Mouse (Mus musculus) neural tube, embryonic 11.5 days (tissue): ENCODE data around the gene Pheta1. TPM values are rescaled to one million over a fixed set of nuclear protein-coding genes. Genes with fewer than 3 reads are reported as not detected.
"Not testable (repeated sequence)": the region's sequence is repeated elsewhere in the genome, so short reads cannot be mapped to it uniquely, and the experiment has no call there.

Source experiments
- ATAC-seq: fragments of 200-750 bp; cut with Nextera tagmentation; 2 replicates; pipeline ENCODE4 v1.8.0; 2017; ENCODE audit warnings: moderate number of reproducible peaks, mild to moderate bottlenecking, moderate TSS enrichment, moderate library complexity; ENCODE audit not compliant: insufficient read depth, low FRiP score, low TSS enrichment
- DNase-seq: peaks from one replicate; pipeline ENCODE4 v3.0.0-alpha.2; 2015; ENCODE audit warnings: low spot score
- H3K27ac ChIP-seq: fragments of 300-500 bp; sonication (generic); 2 replicates; pipeline ENCODE4 v1.5.1; 2014; ENCODE audit warnings: low read depth, mild to moderate bottlenecking, low read length
- H3K27me3 ChIP-seq: fragments of 300-500 bp; sonication (generic); 2 replicates; pipeline ENCODE4 v1.6.1; 2014; ENCODE audit warnings: mild to moderate bottlenecking, low read length, mixed read lengths; ENCODE audit not compliant: control insufficient read depth, insufficient read depth
- H3K36me3 ChIP-seq: fragments of 300-500 bp; sonication (generic); 2 replicates; pipeline ENCODE4 v1.6.1; 2014; ENCODE audit warnings: mild to moderate bottlenecking, low read length, moderate library complexity, mixed read lengths; ENCODE audit not compliant: control insufficient read depth, insufficient read depth
- H3K4me1 ChIP-seq: fragments of 300-500 bp; sonication (generic); 2 replicates; pipeline ENCODE4 v1.6.1; 2014; ENCODE audit warnings: low read length, mixed read lengths; ENCODE audit not compliant: control insufficient read depth, insufficient read depth
- H3K4me2 ChIP-seq: fragments of 300-500 bp; sonication (generic); 2 replicates; pipeline ENCODE4 v1.6.1; 2014; ENCODE audit warnings: low read depth, mild to moderate bottlenecking, moderate library complexity
- H3K4me3 ChIP-seq: fragments of 300-500 bp; sonication (generic); 2 replicates; pipeline ENCODE4 v1.5.1; 2014; ENCODE audit warnings: low read depth, low read length
- H3K9ac ChIP-seq: fragments of 300-500 bp; sonication (generic); 2 replicates; pipeline ENCODE4 v1.6.1; 2014; ENCODE audit warnings: mild to moderate bottlenecking, low read length
- H3K9me3 ChIP-seq: fragments of 300-500 bp; sonication (generic); 2 replicates; pipeline ENCODE4 v1.6.1; 2016; ENCODE audit warnings: low read length; ENCODE audit not compliant: control insufficient read depth
- WGBS: fragments of 180-500 bp; shearing (Covaris S2); extraction: QIAGEN DNeasy Blood & Tissue Kit; methylation state at CpG from one replicate; pipeline ENCODE4 v1.1.7; 2014; 5-methylcytosine and 5-hydroxymethylcytosine counted together
- polyA plus RNA-seq: library from polyadenylated mRNA; unstranded; fragments of >200 nt; fragmentation: Nextera tagmentation; extraction: Ambion mirVana; gene quantifications from 2 replicates; pipeline ENCODE4 v1.2.1, GENCODE M21; 2014

Gene Pheta1
- polyA plus RNA-seq, 1 experiment from 2014 or later, result 32.3 TPM

DNA sequence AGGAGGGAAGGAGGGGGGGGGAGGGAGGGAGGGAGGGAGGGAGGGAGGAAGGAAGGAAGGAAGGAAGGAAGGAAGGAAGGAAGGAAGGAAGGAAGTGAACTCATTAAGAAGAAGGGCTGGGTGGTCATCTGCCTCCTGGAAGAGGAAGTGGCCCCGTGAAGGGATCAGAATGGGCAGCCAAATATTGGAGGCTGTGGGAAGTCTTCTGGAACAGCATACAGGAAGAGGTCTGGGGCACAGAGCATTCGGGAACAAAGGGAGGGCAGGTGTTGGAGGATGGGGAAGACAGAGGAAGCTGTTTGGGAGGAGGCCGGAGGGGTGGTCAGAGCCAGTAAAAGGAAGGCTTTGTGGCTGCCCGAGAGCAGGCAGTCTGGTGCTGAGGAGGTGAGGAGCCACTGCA is 3.4 kb upstream of the Pheta1 start:
- peaks cover 27% of the 10 kb centered on the region for H3K27me3 ChIP-seq
- WGBS, result 51% methylated on average over 4 of the region's 4 CpGs
- H3K4me3 ChIP-seq, result no peak overlapping the region
- ATAC-seq (no peak), DNase-seq (no peak)
- no peaks in the 10 kb centered on the region for H3K9me3 ChIP-seq
- no peak overlapping the region for H3K9ac ChIP-seq
- H3K36me3 ChIP-seq, result no peaks in the 10 kb centered on the region
- no peak overlapping the region for H3K27ac ChIP-seq
- H3K4me1 ChIP-seq, result peaks cover 11% of the 10 kb centered on the region
- H3K4me2 ChIP-seq, result no peak overlapping the region

DNA sequence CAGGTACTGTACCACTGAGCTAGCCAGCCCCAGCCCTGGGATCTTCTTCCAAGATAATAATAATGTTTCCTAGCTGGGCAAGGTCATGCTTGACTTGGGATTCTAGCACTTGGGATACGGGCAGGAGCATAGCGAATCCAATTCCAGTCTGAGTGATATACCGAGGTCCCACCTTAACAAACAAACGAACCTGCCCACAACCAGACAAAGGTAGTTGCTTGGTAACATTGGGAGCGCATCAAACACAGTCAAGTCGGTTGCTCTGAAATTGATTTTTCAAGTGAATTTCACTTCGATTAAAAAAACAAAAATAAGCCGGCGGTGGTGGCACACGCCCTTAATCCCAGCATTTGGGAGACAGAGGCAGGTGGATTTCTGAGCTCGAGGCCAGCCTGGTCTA is 2.5 kb upstream of the Pheta1 start:
- Histone ChIP-seq H3K9me3 (no peaks in the 10 kb centered on the region), H3K27ac (no peak overlapping the region), H3K9ac (no peak overlapping the region), H3K27me3 (peaks cover 27% of the 10 kb centered on the region), H3K36me3 (no peaks in the 10 kb centered on the region), H3K4me1 (peaks cover 15% of the 10 kb centered on the region), H3K4me3 (no peak overlapping the region), H3K4me2 (no peak overlapping the region)
- ATAC-seq (no peak), DNase-seq (no peak)
- whole genome bisulfite sequencing, result 88% methylated on average over 11 of the region's 11 CpGs

GRCm38 (mm10) chr5:121847269-121847668 is 1.5 kb upstream of the Pheta1 start:
- H3K36me3 ChIP-seq, H3K9ac ChIP-seq, DNase-seq, H3K4me3 ChIP-seq, H3K9me3 ChIP-seq, H3K4me2 ChIP-seq, ATAC-seq, H3K27ac ChIP-seq: not testable (repeated sequence)
- Histone ChIP-seq H3K27me3 (peaks cover 20% of the 10 kb centered on the region), H3K4me1 (peaks cover 15% of the 10 kb centered on the region)
- WGBS, result 85% methylated on average over 3 of the region's 3 CpGs

GRCm38 (mm10) chr5:121848035-121848519 is 707 bp upstream of the Pheta1 start:
- peaks cover 12% of the 10 kb centered on the region for H3K4me1 ChIP-seq
- under 1% methylated on average over 17 of the region's 17 CpGs for WGBS
- ATAC-seq, result peak; percentile 18; the same call in 1 of the 2 replicates

GRCm38 (mm10) chr5:121849478-121850349 is 930 bp downstream of the Pheta1 start:
- ATAC-seq, result no peak
- peaks cover 12% of the 10 kb centered on the region for H3K4me1 ChIP-seq
- no peak for DNase-seq
- H3K9ac ChIP-seq, result peak overlapping the region; percentile 86
- H3K4me3 ChIP-seq, result peak overlapping the region; percentile 92
- no peaks in the 10 kb centered on the region for H3K9me3 ChIP-seq
- peaks cover 4% of the 10 kb centered on the region; the same call in 1 of the 2 replicates for H3K27me3 ChIP-seq
- WGBS, result 47% methylated on average over 20 of the region's 20 CpGs
- no peak overlapping the region for H3K27ac ChIP-seq
- H3K36me3 ChIP-seq, result peaks cover 20% of the 10 kb centered on the region
- peak overlapping the region; percentile 64 for H3K4me2 ChIP-seq

More at GRCm38 (mm10) chr5:121848035-121848519, 707 bp upstream of the Pheta1 start:
- Histone ChIP-seq H3K36me3 (peaks cover 11% of the 10 kb centered on the region), H3K27ac (no peak overlapping the region), H3K9ac (peak overlapping the region; percentile 11), H3K4me2 (peak overlapping the region; percentile 49), H3K27me3 (peaks cover 16% of the 10 kb centered on the region), H3K4me3 (peak overlapping the region; percentile 92), H3K9me3 (no peaks in the 10 kb centered on the region)
- peak; percentile 68 for DNase-seq

DNA sequence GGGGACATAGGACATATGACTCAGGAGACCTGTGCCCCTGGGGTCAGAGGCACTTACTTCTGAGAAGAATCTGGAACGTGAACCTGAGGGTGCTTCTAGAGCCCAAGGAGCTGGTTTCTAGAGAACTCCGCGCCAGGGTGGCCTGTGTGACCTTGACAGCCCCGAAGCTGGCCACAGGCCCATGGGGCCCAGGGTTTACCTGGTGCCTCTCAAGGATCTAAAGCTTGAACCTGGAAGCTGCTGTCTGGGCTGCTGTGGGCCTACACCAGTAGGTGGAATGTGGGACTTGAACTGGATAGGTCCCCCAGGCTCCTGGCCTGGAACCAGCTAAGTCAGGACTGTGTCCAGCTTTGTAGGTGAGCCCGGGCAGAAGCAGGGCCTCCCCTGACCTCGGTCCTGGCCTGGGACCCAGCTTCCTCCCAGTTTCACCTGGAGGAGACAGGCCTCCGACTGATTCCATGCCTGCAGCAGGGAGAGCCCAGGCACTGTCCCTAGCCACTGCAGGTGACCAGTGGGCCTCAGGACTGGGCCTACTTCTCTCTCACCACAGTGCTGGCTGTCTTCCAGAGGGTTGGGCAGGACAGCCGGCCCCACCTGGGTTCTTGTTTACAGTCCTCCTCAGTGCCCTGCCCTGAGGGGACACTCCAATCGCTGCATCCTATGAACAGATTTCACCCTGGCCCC is 4.7 kb downstream of the Pheta1 start:
- Histone ChIP-seq H3K9ac (no peak overlapping the region), H3K27me3 (no peaks in the 10 kb centered on the region), H3K4me3 (no peak overlapping the region), H3K9me3 (no peaks in the 10 kb centered on the region), H3K27ac (no peak overlapping the region), H3K4me2 (no peak overlapping the region), H3K36me3 (peaks cover 20% of the 10 kb centered on the region), H3K4me1 (peaks cover 12% of the 10 kb centered on the region)
- 85% methylated on average over 9 of the region's 9 CpGs for WGBS
- no peak for DNase-seq
- no peak for ATAC-seq

DNA sequence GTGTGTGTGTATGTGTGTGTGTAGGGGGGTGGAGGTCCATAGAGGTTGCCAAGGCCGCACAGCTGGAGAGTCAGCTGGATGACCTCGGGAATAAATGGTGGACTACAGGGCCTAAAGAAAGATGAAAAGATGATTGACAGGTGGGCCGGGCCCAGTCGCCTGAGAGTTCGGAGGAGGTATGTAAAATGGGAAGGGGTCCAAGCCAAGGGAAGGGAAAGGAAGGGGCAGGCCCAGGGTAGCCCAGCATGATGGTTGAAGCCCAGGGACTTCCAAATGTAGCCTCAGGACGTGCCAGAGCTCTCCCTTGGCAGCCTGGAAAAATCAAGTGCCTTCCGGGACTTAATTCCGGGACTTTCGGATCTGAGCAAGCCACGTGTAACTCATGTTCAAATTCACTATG is 6.0 kb downstream of the Pheta1 start:
- ATAC-seq (no peak), DNase-seq (no peak)
- Histone ChIP-seq H3K4me3 (no peak overlapping the region), H3K27ac (no peak overlapping the region), H3K9me3 (no peaks in the 10 kb centered on the region), H3K36me3 (peaks cover 20% of the 10 kb centered on the region), H3K9ac (no peak overlapping the region), H3K4me2 (no peak overlapping the region), H3K4me1 (peaks cover 9% of the 10 kb centered on the region), H3K27me3 (no peaks in the 10 kb centered on the region)
- WGBS, result 88% methylated on average over 10 of the region's 10 CpGs

- DNase-seq, result no peak
- peaks cover 24% of the 10 kb centered on the region for H3K36me3 ChIP-seq
- H3K27ac ChIP-seq, result no peak overlapping the region
- WGBS, result 84% methylated on average over 11 of the region's 11 CpGs
- H3K9me3 ChIP-seq, result 0 out of 2 replicates have a peak, but pooled peaks cover 3% of the 10 kb centered on the region
- H3K9ac ChIP-seq, result no peak overlapping the region
- H3K4me1 ChIP-seq, result no peaks in the 10 kb centered on the region
- H3K4me3 ChIP-seq, result no peak overlapping the region
- no peak for ATAC-seq
- H3K4me2 ChIP-seq, result no peak overlapping the region
- H3K27me3 ChIP-seq, result no peaks in the 10 kb centered on the region
These were observed 8.0 kb downstream of the Pheta1 start for GRCm38 (mm10) chr5:121856740-121857139.
